Mouse (Mus musculus) cerebellum, adult 2 months (tissue): Measurements from ENCODE around the gene Gab1.

ENCODE experiments used
- CTCF ChIP-seq: fragments of 200-500 bp; IDR thresholded peaks from 2 replicates; pipeline ENCODE4 v1.5.1; 2011; ENCODE audit warnings: low read depth, mild to moderate bottlenecking, control low read depth, low read length, moderate library complexity, borderline replicate concordance; ENCODE audit not compliant: insufficient read depth
- POLR2A ChIP-seq: fragments of 200-500 bp; IDR thresholded peaks from 2 replicates; pipeline ENCODE4 v1.6.1; 2011; ENCODE audit warnings: low read length, control low read depth, borderline replicate concordance; ENCODE audit not compliant: insufficient read depth

- no peak for TF ChIP-seq CTCF
- TF ChIP-seq POLR2A, result no peak
Observed at GRCm38 (mm10) chr8:80928770-80929169, 48.5 kb upstream of the Gab1 start.
